Mouse (Mus musculus) cerebral cortex, adult 2 months (tissue): ENCODE results near the gene Slc35e1.

Source experiments
- WGBS: fragments of 180-500 bp; shearing (Covaris S2); methylation state at CpG from one replicate; pipeline ENCODE4 v1.1.7; 2018; 5-methylcytosine and 5-hydroxymethylcytosine counted together

The Slc35e1 gene

GRCm38 (mm10) chr8:72491680-72492621 is at the start of gene Slc35e1:
TSS of gene Slc35e1 (minus strand) at chr8:72492614.
- 1% methylated on average over 97 of the region's 98 CpGs for WGBS

GRCm38 (mm10) chr8:72534888-72535287 is 42.5 kb upstream of the Slc35e1 start:
- WGBS: 94% methylated on average over 3 of the region's 3 CpGs

- WGBS: 36% methylated on average over 1 of the region's 1 CpGs
Observed at GRCm38 (mm10) chr8:72532103-72532502, 39.7 kb upstream of the Slc35e1 start.

- 69% methylated on average over 7 of the region's 7 CpGs for WGBS
Observed at GRCm38 (mm10) chr8:72517421-72517988, 25.1 kb upstream of the Slc35e1 start.

- WGBS: 69% methylated on average over 1 of the region's 1 CpGs
Observed at GRCm38 (mm10) chr8:72513158-72513557, 20.7 kb upstream of the Slc35e1 start.

GRCm38 (mm10) chr8:72512648-72513047 is 20.2 kb upstream of the Slc35e1 start:
- 80% methylated on average over 1 of the region's 1 CpGs for WGBS

- 79% methylated on average over 1 of the region's 1 CpGs for WGBS
Observed at GRCm38 (mm10) chr8:72507505-72507904, 15.1 kb upstream of the Slc35e1 start.

- 63% methylated on average over 1 of the region's 1 CpGs for WGBS
Observed at GRCm38 (mm10) chr8:72500521-72500931, 8.1 kb upstream of the Slc35e1 start.

- WGBS: 92% methylated on average over 2 of the region's 2 CpGs
Observed at GRCm38 (mm10) chr8:72499521-72500284, 7.3 kb upstream of the Slc35e1 start.

GRCm38 (mm10) chr8:72498527-72498926 is 6.1 kb upstream of the Slc35e1 start:
- WGBS: 90% methylated on average over 4 of the region's 4 CpGs

GRCm38 (mm10) chr8:72497911-72498310 is 5.5 kb upstream of the Slc35e1 start:
- 60% methylated on average over 1 of the region's 1 CpGs for WGBS

- 89% methylated on average over 19 of the region's 19 CpGs for WGBS
Observed at GRCm38 (mm10) chr8:72496217-72496616, 3.8 kb upstream of the Slc35e1 start.

GRCm38 (mm10) chr8:72495411-72496111 is 3.1 kb upstream of the Slc35e1 start:
- WGBS: 88% methylated on average over 23 of the region's 23 CpGs

GRCm38 (mm10) chr8:72493381-72493780 is 967 bp upstream of the Slc35e1 start:
- WGBS: 7% methylated on average over 8 of the region's 8 CpGs

GRCm38 (mm10) chr8:72492622-72493081 is 238 bp upstream of the Slc35e1 start:
- under 1% methylated on average over 56 of the region's 56 CpGs for WGBS

- WGBS: 79% methylated on average over 2 of the region's 2 CpGs
Observed at GRCm38 (mm10) chr8:72491017-72491416, 1.4 kb downstream of the Slc35e1 start.

- 72% methylated on average over 6 of the region's 6 CpGs for WGBS
Observed at GRCm38 (mm10) chr8:72485456-72486199, 6.8 kb downstream of the Slc35e1 start.

- WGBS: under 1% methylated on average over 80 of the region's 80 CpGs
Observed at GRCm38 (mm10) chr8:72474826-72475546, 17.4 kb downstream of the Slc35e1 start, which contains the start of gene Cherp. TSS of gene Cherp (minus strand) at chr8:72475226.

- WGBS: 93% methylated on average over 7 of the region's 7 CpGs
Observed at GRCm38 (mm10) chr8:72470684-72471083, 21.7 kb downstream of the Slc35e1 start.

GRCm38 (mm10) chr8:72469984-72470383 is 22.4 kb downstream of the Slc35e1 start:
- 93% methylated on average over 8 of the region's 8 CpGs for WGBS
